Mouse (Mus musculus): ENCODE measurements at regions not wholly inside any gene's neighbourhood (a gene's known extent, or its start where the extent isn't known, plus 50 kb on each side); places are given as distances from the start of the nearest gene placed in this dataset.

DNA sequence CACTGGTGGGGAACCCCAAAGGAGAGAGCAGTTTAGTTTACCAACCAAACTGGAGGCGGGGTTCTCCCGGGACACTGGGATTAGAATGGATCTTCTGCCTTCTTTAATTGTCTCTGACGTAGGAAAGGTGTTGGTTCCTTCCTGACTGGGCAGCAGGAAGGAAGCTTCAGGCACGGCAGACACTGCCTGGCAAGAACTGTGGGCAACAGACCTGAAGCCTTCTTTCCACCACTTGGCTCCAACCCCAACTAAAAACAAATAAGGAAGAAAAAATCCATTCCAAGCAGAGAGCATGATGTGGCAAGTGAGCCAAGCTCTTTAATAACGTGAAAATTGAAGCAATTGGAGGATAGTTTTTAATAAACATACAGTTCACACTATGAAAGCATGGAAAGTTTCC is 155.3 kb downstream of the Gm12728 start:
- no peak for TF ChIP-seq ZC3H11A (IDR thresholded peaks at IDR 0.05; ENCODE audit: borderline replicate concordance, low read depth, low read length)
- no peak for TF ChIP-seq CHD2 (IDR thresholded peaks at IDR 0.05; ENCODE audit: low read depth, low read length)
- no peak for TF ChIP-seq HCFC1 (IDR thresholded peaks at IDR 0.05; ENCODE audit: borderline replicate concordance, insufficient read depth, low read length)
